Mouse (Mus musculus) lung, adult 2 months (tissue): ENCODE data around the gene Zfr2.

ENCODE experiments used
- CTCF ChIP-seq: fragments of 200-500 bp; IDR thresholded peaks from 2 replicates; pipeline ENCODE4 v1.5.1; 2011; ENCODE audit warnings: mild to moderate bottlenecking, low read length, control low read depth; ENCODE audit not compliant: insufficient read depth
- POLR2A ChIP-seq: fragments of 200-500 bp; IDR thresholded peaks from 2 replicates; pipeline ENCODE4 v1.6.1; 2011; ENCODE audit warnings: low read depth, mild to moderate bottlenecking, control low read depth, low read length, borderline replicate concordance; ENCODE audit errors: extremely low read depth

- TF ChIP-seq CTCF = no peak
- no peak for TF ChIP-seq POLR2A
These were observed 37.7 kb upstream of the Zfr2 start for GRCm38 (mm10) chr10:81195300-81195699.
